ENCODE assay signal across 18 mouse cellular contexts in genomic region chr4:109987560-109988362, GRCm38 (mm10). TPM values are rescaled to one million over a fixed set of nuclear protein-coding genes. Genes with fewer than 3 reads are reported as not detected.
DNase-seq lines count a peak whose midpoint lies in the region; ATAC-seq and TF ChIP-seq lines count a peak whose summit lies in the region.
"Had no signal": no experiment of that assay in that cellular context is flagged by ENCODE, and none has a peak within 500 bp of the region (broad histone marks: within the 10 kb centered on the region; RNA-seq: fewer than 3 reads in every experiment).

No protein-coding gene starts in this region.

- H3K4me3 ChIP-seq in hindbrain, embryonic 10.5 days, result no peak overlapping the region
- no peak overlapping the region for H3K4me3 ChIP-seq in hindbrain, embryonic 13.5 days
- H3K4me3 ChIP-seq in bone marrow macrophage, adult 2 months (ENCODE audit: insufficient read depth, low read length), result peak overlapping the region; percentile 17
- no peak overlapping the region for H3K4me3 ChIP-seq in forebrain, embryonic 12.5 days (replicated peaks)
- peak overlapping the region; percentile 74 for H3K4me3 ChIP-seq in megakaryocyte, embryonic 14.5 days (replicated peaks)
- H3K4me3 ChIP-seq: erythroblast, embryonic 14.5 days had no signal

- DNase-seq in hindbrain, embryonic 10.5 days (ENCODE audit: low spot score), result peak; percentile 30
- no peak for DNase-seq in urinary bladder, postnatal 10 days (ENCODE audit: low spot score)
- DNase-seq in layer of hippocampus, postnatal 14 days (ENCODE audit: low spot score in 2 of 2), result no peak
- DNase-seq: gastrocnemius, postnatal 25 days; kidney, postnatal 25 days; layer of hippocampus, postnatal 36 days; lung, postnatal 10 days; right cerebral cortex, postnatal 25 days had no signal

- peaks cover 98% of the 10 kb centered on the region for H3K27me3 ChIP-seq in hindbrain, embryonic 10.5 days (ENCODE audit: insufficient read depth, poor library complexity, severe bottlenecking)
- peaks cover 94% of the 10 kb centered on the region for H3K27me3 ChIP-seq in hindbrain, embryonic 13.5 days
- peaks cover 81% of the 10 kb centered on the region for H3K27me3 ChIP-seq in forebrain, embryonic 12.5 days
- peaks cover 85% of the 10 kb centered on the region for H3K27me3 ChIP-seq in megakaryocyte, embryonic 14.5 days (replicated peaks)

- WGBS in hindbrain, embryonic 10.5 days, result under 1% methylated on average over 20 of the region's 20 CpGs
- 2% methylated on average over 20 of the region's 20 CpGs for whole genome bisulfite sequencing in hindbrain, embryonic 13.5 days
- 4% methylated on average over 18 of the region's 20 CpGs for WGBS in forebrain, embryonic 12.5 days

- ATAC-seq in hindbrain, embryonic 13.5 days (ENCODE audit: low FRiP score), result no peak
- ATAC-seq in forebrain, embryonic 12.5 days (ENCODE audit: low FRiP score), result no peak
- ATAC-seq in activated CD4-positive, CD25-positive, alpha-beta regulatory T cell, adult 4 months, result no peak
- ATAC-seq: inflammation-experienced regulatory T-cells, adult 6 months had no signal

- TF ChIP-seq POLR2A in bone marrow macrophage, adult 2 months (IDR thresholded peaks at IDR 0.05; ENCODE audit: borderline replicate concordance, low read depth, low read length), result no peak

- no peaks in the 10 kb centered on the region for H3K36me3 ChIP-seq in hindbrain, embryonic 10.5 days
- no peaks in the 10 kb centered on the region for H3K36me3 ChIP-seq in hindbrain, embryonic 13.5 days
- H3K36me3 ChIP-seq in forebrain, embryonic 12.5 days (replicated peaks), result 0 out of 2 replicates have a peak, but pooled peaks cover under 1% of the 10 kb centered on the region
- H3K36me3 ChIP-seq in megakaryocyte, embryonic 14.5 days (replicated peaks; ENCODE audit: low read length), result no peaks in the 10 kb centered on the region

- no peak overlapping the region for H3K9ac ChIP-seq in hindbrain, embryonic 13.5 days
- H3K9ac ChIP-seq in forebrain, embryonic 12.5 days, result no peak overlapping the region

- no peaks in the 10 kb centered on the region for H3K9me3 ChIP-seq in hindbrain, embryonic 10.5 days
- H3K9me3 ChIP-seq in hindbrain, embryonic 13.5 days, result no peaks in the 10 kb centered on the region
- no peaks in the 10 kb centered on the region for H3K9me3 ChIP-seq in forebrain, embryonic 12.5 days
- no peaks in the 10 kb centered on the region for H3K9me3 ChIP-seq in megakaryocyte, embryonic 14.5 days

- H3K4me2 ChIP-seq in hindbrain, embryonic 13.5 days, result no peak overlapping the region
- peak overlapping the region; percentile 37 for H3K4me2 ChIP-seq in forebrain, embryonic 12.5 days
- H3K4me2 ChIP-seq: liver, embryonic 11.5 days had no signal

- peaks cover 6% of the 10 kb centered on the region for H3K4me1 ChIP-seq in hindbrain, embryonic 10.5 days (replicated peaks)
- H3K4me1 ChIP-seq in hindbrain, embryonic 13.5 days (replicated peaks), result peaks cover 9% of the 10 kb centered on the region; the same call in 1 of the 2 replicates
- H3K4me1 ChIP-seq in bone marrow macrophage, adult 2 months (ENCODE audit: control insufficient read depth, insufficient read depth, low read length), result peaks cover 14% of the 10 kb centered on the region
- peaks cover 21% of the 10 kb centered on the region for H3K4me1 ChIP-seq in forebrain, embryonic 12.5 days
- peaks cover 47% of the 10 kb centered on the region for H3K4me1 ChIP-seq in megakaryocyte, embryonic 14.5 days

- TF ChIP-seq CTCF in bone marrow macrophage, adult 2 months (IDR thresholded peaks at IDR 0.05; ENCODE audit: low read depth, low read length), result no peak

- no peak overlapping the region for H3K27ac ChIP-seq in hindbrain, embryonic 10.5 days
- no peak overlapping the region for H3K27ac ChIP-seq in hindbrain, embryonic 13.5 days
- H3K27ac ChIP-seq in bone marrow macrophage, adult 2 months (ENCODE audit: insufficient read depth, low read depth, low read length), result peak overlapping the region; percentile 32
- H3K27ac ChIP-seq in forebrain, embryonic 12.5 days, result 0 out of 2 replicates have a peak overlapping the region, but pooled peaks have one; percentile 11

RNA-seq across cellular contexts. Expression of gene Dmrta2, which starts 9.9 kb away (rescaled TPM):
- polyA plus RNA-seq in hindbrain, embryonic 10.5 days (2016; fragmentation: Nextera tagmentation; extraction: Ambion mirVana), result 0.30 and 0.41 TPM in 2 replicates
- polyA plus RNA-seq in hindbrain, embryonic 13.5 days (2015; fragmentation: Nextera tagmentation; extraction: Ambion mirVana), result 0.06 and 0.13 TPM in 2 replicates
- polyA plus RNA-seq in bone marrow macrophage, adult 2 months (2012; ENCODE audit: insufficient read depth, insufficient read length, missing spikeins), result 0.19 TPM in 1 of 2 replicates, not detected in the other
- 8.5 and 9.7 TPM in 2 replicates for polyA plus RNA-seq in forebrain, embryonic 12.5 days (2016; fragmentation: Nextera tagmentation; extraction: Ambion mirVana)
- 0.67 and 4.9 TPM in 2 replicates for polyA plus RNA-seq in megakaryocyte, embryonic 14.5 days (2012; ENCODE audit: insufficient read depth, low replicate concordance)
- polyA plus RNA-seq in activated CD4-positive, CD25-positive, alpha-beta regulatory T cell, adult 4 months (2017; shearing (Covaris generic)), result not detected
- total RNA-seq in layer of hippocampus, postnatal 14 days (2021), result 1 to 10 TPM; 4.7 to 5.7 TPM
- total RNA-seq: gastrocnemius, postnatal 25 days; monocyte, adult 5-6 weeks had no signal
- polyA plus RNA-seq: inflammation-experienced regulatory T-cells, adult 6 months; thymus, postnatal 0 days had no signal

Comparison
In these comparisons a context has a peak if more than half of its experiments do, and no peak if none do; other contexts are left out.
1. H3K27ac ChIP-seq: peak in bone marrow macrophage, adult 2 months (single experiment) and forebrain, embryonic 12.5 days (single experiment); none in hindbrain, embryonic 10.5 days (single experiment) and hindbrain, embryonic 13.5 days (single experiment).
2. H3K4me3 ChIP-seq: peak in bone marrow macrophage, adult 2 months (single experiment) and megakaryocyte, embryonic 14.5 days (single experiment); none in hindbrain, embryonic 10.5 days (single experiment), hindbrain, embryonic 13.5 days (single experiment) and forebrain, embryonic 12.5 days (single experiment).